Mouse (Mus musculus): ENCODE results near the gene Cnnm3. TPM values are rescaled to one million over a fixed set of nuclear protein-coding genes. Genes with fewer than 3 reads are reported as not detected.

Cnnm3 gene
- polyA plus RNA-seq (2012; rRNA removed) = 30.6 and 31.2 TPM in 2 replicates

DNA sequence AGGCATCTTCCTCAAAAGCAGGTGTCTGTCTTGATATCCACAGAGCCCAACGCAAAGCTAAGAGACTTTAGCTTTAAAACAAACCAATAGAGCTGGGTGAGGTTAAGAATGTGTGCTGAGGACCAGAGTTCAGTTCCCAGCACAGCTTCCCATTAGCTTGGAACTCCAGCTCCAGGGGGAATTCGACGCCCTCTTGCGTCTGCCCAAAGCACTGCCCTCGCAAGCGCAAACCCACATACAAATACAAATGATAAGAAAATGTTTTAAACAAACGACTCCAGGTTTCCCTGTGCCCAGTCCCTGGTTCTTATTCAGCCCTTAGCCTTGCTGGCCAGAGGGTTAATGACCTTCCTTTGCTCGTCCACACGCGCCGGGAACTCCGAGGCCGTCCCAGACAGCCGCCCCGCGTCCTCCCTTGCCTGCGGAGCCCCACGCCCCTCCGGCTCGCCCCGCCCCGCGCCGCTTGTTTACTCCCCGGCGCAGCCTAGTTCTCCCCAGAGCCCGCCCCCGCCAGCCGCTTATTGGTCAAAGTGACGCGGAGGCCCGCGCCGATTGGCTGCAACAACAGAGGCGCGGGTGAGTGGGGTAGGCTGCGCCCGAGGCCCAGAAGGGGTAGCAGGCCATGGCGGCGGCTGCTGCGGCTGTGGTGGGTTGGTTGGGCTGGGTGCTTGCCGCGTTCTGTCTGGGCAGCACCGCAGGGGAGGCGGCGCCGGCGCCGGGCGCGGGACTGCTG lies at the start of gene Cnnm3:
TSS of gene Cnnm3 (plus strand) at position 579 of the 733 bp plus-strand sequence.

DNA sequence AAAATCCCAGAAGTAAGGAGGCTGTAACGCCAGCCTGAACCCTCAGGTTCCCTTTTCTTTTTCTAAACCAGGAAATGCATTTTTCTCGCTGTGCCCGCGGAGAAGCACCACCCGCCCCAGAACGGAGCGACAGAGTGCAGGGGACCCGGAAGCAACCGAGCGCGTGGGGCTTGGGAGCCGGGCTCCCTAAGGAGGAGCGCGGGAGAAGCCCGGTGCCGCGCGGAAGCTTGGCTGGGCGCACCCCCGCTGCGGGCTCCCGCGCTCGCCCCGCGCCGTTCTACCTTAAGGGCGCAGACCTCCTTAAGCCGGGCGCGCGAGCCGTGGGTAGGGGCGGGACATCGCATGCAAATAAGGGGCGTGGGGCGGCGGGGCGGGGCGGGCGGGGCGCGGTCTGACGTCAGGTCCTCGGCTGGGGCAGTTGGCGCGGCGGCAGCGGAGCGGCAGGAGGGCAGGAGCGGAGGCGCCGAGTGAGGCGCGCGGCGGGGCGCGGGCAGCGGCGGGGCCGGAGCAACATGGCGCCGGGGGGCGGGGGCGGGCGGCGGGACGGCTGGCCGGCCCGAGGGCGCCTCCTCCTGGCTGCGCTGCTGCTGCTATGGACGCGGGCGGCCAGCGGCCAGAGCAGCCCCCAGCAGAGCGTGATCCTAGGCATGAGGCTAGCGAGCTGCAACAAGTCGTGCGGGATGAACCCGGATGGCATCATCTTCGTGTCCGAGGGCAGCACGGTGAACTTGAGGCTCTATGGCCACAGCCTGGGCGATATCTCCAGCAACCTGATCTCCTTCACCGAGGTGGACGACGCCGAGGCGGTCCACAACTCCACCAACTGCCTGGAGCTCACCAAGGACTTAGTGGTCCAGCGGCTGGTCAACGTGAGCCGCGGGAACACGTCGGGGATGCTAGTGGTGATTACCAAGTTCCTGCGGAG lies 40.2 kb upstream of the Cnnm3 start, which contains the start of gene Cnnm4:
TSS of gene Cnnm4 (plus strand) at position 440 of the 925 bp plus-strand sequence.

GRCm38 (mm10) chr1:36536783-36537182 lies 25.1 kb downstream of the Cnnm3 start, which contains the start of gene Ankrd23:
Gene Ankrd23, minus strand, starts transcription at chr1:36536883.

GRCm38 (mm10) chr1:36539186-36539585 lies 27.5 kb downstream of the Cnnm3 start, which contains the start of gene Gm42417:
Gene Gm42417, minus strand, starts transcription at chr1:36539429.

DNA sequence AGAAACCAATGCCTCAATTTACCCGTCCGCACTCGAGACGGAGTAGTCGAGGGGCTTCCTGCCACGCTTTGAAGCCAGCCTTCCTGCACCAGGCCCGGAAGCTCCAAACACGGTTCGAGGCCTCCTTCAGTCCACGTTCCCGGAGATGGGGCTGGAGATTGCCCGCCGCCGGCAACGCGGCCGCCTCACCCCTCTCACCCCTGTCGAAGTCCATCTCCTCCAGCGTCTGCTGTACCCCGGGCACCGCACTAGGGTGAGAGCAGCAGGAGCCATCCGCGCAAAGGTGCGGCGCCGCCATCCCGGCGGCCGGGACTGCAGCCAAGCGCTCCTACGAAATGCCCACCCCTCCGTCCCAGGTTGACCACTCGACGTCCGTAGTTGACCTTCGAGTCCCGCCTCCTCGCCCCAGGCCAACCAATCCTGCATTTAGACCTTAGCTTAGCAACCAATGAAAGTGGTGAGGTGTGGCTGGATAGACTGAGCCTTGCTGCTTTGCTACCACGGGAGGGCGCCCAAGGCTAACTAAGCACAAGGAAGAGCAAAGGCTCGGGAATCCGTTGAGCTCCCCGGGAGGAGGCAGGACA lies 35.3 kb downstream of the Cnnm3 start, which contains the start of gene Ankrd39:
TSS of gene Ankrd39 (minus strand) at position 558 of the 584 bp plus-strand sequence.

DNA sequence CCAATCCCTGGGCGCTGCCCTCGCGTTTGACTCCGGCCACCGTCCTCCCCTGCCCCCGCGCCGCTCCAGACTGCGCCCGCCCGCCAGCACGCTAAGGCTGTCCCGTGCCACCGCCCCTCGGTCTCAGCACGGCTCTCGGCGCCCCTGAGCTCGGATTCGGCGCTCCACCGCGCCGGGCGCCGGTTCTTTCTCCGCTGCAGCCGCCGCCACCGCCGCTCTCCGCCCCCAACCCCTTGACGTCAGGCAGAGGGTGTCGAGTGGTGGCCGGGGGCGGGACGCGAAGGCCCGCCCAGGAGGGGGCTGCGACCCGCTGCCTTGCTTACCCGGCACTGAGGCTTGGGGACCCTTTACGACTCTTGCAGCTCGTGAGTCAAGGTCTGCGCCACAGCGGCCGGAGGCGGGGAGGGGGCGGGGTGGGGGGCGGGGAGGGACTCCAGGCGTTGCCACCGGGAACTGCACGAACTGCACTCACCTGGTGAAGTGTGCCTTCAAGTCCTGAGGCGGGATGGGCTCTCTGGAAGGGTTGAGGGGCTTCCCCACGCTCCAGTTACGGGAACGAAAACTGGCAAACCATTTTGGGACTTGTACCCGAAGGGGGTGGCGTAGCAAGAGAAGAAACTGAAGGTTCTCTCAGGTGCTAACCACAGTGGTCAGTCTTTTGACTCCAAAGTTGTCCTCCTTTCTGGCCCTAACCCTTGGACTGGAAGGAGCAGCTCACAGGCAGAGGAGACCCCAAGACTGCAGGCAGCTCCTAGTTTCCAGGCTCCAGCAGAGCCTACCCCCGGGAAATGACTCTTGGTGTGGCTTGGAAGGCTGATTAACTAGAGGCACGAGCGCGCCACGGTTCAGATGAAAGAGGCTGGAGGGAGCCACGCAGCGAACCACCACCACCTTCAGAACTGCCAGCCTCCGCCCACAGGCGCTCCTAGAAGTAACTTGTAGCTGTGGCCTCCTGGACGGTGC lies 46.6 kb downstream of the Cnnm3 start, which contains the start of gene Sema4c:
TSS of gene Sema4c (minus strand) at position 319 of the 963 bp plus-strand sequence.

Other genes with a start within 250 kb of the Cnnm3 start
- gene Neurl3, start 237.2 kb upstream of the Cnnm3 start, polyA plus RNA-seq (2012; rRNA removed) = 107 and 108 TPM in 2 replicates
- gene Arid5a, start 204.1 kb upstream of the Cnnm3 start, polyA plus RNA-seq (2012; rRNA removed) = 7.8 and 7.9 TPM in 2 replicates
- gene Kansl3, start 142.7 kb upstream of the Cnnm3 start, polyA plus RNA-seq (2012; rRNA removed) = 43.8 and 55.9 TPM in 2 replicates
- not detected in 2 replicates for gene Fer1l5, start 139.6 kb upstream of the Cnnm3 start, polyA plus RNA-seq (2012; rRNA removed)
- gene Lman2l, start 66.6 kb upstream of the Cnnm3 start, polyA plus RNA-seq (2012; rRNA removed) = 8.3 and 9.2 TPM in 2 replicates
- gene Cnnm4, start 40.2 kb upstream of the Cnnm3 start, polyA plus RNA-seq (2012; rRNA removed) = 209 and 224 TPM in 2 replicates
- gene Ankrd23, start 25.0 kb downstream of the Cnnm3 start, polyA plus RNA-seq (2012; rRNA removed) = 14.0 and 16.0 TPM in 2 replicates
- gene Gm42417, start 27.6 kb downstream of the Cnnm3 start, polyA plus RNA-seq (2012; rRNA removed) = not detected in 2 replicates
- gene Ankrd39, start 35.6 kb downstream of the Cnnm3 start, polyA plus RNA-seq (2012; rRNA removed) = 23.2 and 24.1 TPM in 2 replicates
- gene Sema4c, start 46.5 kb downstream of the Cnnm3 start, polyA plus RNA-seq (2012; rRNA removed) = 11.5 and 11.7 TPM in 2 replicates
- gene Fam178b, start 171.3 kb downstream of the Cnnm3 start, polyA plus RNA-seq (2012; rRNA removed) = 1.5 and 1.8 TPM in 2 replicates
- gene Cox5b, start 179.6 kb downstream of the Cnnm3 start, polyA plus RNA-seq (2012; rRNA removed) = 927 and 1,094 TPM in 2 replicates
- not detected in 2 replicates for gene 4933424G06Rik, start 198.3 kb downstream of the Cnnm3 start, polyA plus RNA-seq (2012; rRNA removed)
- 181 and 201 TPM in 2 replicates for gene Actr1b, start 202.6 kb downstream of the Cnnm3 start, polyA plus RNA-seq (2012; rRNA removed)
- gene Zap70, start 249.9 kb downstream of the Cnnm3 start, polyA plus RNA-seq (2012; rRNA removed) = 2.6 and 3.7 TPM in 2 replicates